Mouse (Mus musculus) heart, adult 2 months (tissue): ENCODE measurements around the gene Ifih1.

Experiments
- CTCF ChIP-seq: fragments of 200-600 bp; IDR thresholded peaks from 2 replicates; pipeline ENCODE4 v1.8.1; 2022; ENCODE audit warnings: antibody characterized with exemption, mild to moderate bottlenecking, moderate library complexity
- EP300 ChIP-seq: fragments of 200-500 bp; IDR thresholded peaks from 2 replicates; pipeline ENCODE4 v1.6.1; 2011; ENCODE audit warnings: low read depth, low read length, control low read depth; ENCODE audit not compliant: insufficient read depth
- POLR2A ChIP-seq: fragments of 200-500 bp; IDR thresholded peaks from 2 replicates; pipeline ENCODE4 v1.6.1; 2011; ENCODE audit warnings: mild to moderate bottlenecking, low read depth, low read length, control low read depth; ENCODE audit not compliant: insufficient read depth

DNA sequence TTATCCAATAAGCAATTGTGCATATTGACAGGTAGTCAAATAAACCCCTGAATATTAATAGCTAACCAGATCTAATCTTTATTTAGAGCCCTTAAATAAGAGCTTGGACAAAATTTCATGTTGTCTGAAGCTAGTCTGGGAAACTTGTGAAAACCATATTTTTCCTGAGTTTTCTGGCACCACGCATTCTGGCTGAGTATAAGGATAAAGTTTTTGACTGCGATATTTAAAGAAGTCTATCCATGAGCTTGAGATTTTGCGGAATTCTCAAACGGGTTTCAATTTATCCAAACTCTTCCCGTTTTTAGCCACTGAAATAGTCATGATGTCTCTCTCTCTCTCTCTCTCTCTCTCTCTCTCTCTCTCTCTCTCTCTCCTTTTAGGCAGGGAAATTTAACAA lies 98.0 kb downstream of the Ifih1 start:
- TF ChIP-seq CTCF: no peak
- no peak for TF ChIP-seq EP300
- TF ChIP-seq POLR2A: no peak
